Mouse (Mus musculus): Measurements from ENCODE around the gene Lemd1. TPM values are rescaled to one million over a fixed set of nuclear protein-coding genes. Genes with fewer than 3 reads are reported as not detected.

Lemd1 gene
- polyA plus RNA-seq, 1 experiment from 2014 or later: 1.2 TPM

- Histone ChIP-seq H3K4me1 (replicated peaks) (peaks cover 33% of the 10 kb centered on the region), H3K9me3 (no peaks in the 10 kb centered on the region), H3K4me3 (replicated peaks) (no peak overlapping the region), H3K9ac (replicated peaks) (no peak overlapping the region), H3K27me3 (peaks cover 67% of the 10 kb centered on the region), H3K36me3 (no peaks in the 10 kb centered on the region), H3K4me2 (no peak overlapping the region), H3K27ac (no peak overlapping the region)
- WGBS: 71% methylated on average over 3 of the region's 3 CpGs
- no peak for ATAC-seq (ENCODE audit: insufficient number of reproducible peaks, insufficient read depth, low FRiP score, low TSS enrichment, low read depth)
These were observed 104.8 kb downstream of the Lemd1 start for GRCm38 (mm10) chr1:132296051-132296450.

- Histone ChIP-seq H3K27ac (no peak within 1 kb of the TSS), H3K27me3 (peaks cover 82% of the 10 kb centered on the region), H3K4me2 (peak within 1 kb of the TSS; percentile 100), H3K4me1 (replicated peaks) (peaks cover 12% of the 10 kb centered on the region), H3K9me3 (no peaks in the 10 kb centered on the region), H3K9ac (replicated peaks) (peak within 1 kb of the TSS; percentile 69), H3K36me3 (no peaks in the 10 kb centered on the region), H3K4me3 (replicated peaks) (peak within 1 kb of the TSS; percentile 60)
- ATAC-seq (ENCODE audit: insufficient number of reproducible peaks, insufficient read depth, low FRiP score, low TSS enrichment, low read depth): no peak
- 0% methylated on average over 24 of the region's 28 CpGs for WGBS
These were observed 107.2 kb downstream of the Lemd1 start, which contains the start of gene Klhdc8a for GRCm38 (mm10) chr1:132298425-132298800. Klhdc8a (plus strand) TSS chr1:132298626.

- H3K27ac ChIP-seq: no peak overlapping the region
- H3K4me2 ChIP-seq: peak overlapping the region; percentile 100
- H3K4me3 ChIP-seq (replicated peaks): peak overlapping the region; percentile 60
- H3K4me1 ChIP-seq (replicated peaks): peaks cover 12% of the 10 kb centered on the region
- peak overlapping the region; percentile 69 for H3K9ac ChIP-seq (replicated peaks)
- peaks cover 78% of the 10 kb centered on the region for H3K27me3 ChIP-seq
- peak; percentile 16; the same call in 1 of the 2 replicates for ATAC-seq (ENCODE audit: insufficient number of reproducible peaks, insufficient read depth, low FRiP score, low TSS enrichment, low read depth)
- under 1% methylated on average over 66 of the region's 71 CpGs for WGBS
- H3K9me3 ChIP-seq: no peaks in the 10 kb centered on the region
- no peaks in the 10 kb centered on the region for H3K36me3 ChIP-seq
These were observed 107.7 kb downstream of the Lemd1 start for GRCm38 (mm10) chr1:132298801-132299464.

DNA sequence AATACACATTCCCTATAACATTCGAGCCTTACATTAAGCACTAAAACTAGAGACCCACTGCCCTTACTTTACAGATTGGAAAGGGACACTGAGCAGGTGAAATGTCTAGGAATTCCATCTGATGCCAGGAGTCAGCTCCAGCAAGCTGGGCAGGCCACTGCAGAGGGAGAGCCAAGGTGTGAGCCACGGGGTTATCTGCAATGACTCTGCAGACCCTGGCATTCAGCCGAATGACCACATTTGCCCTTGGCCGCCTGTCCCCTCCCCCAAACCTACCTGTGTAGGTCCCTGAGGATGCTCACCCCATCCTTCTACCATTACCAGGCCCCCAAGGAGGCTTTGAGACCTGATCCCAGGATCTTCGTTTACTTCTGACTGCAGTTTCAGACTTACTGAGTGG lies 108.5 kb downstream of the Lemd1 start:
- Histone ChIP-seq H3K27me3 (peaks cover 82% of the 10 kb centered on the region), H3K36me3 (no peaks in the 10 kb centered on the region), H3K4me3 (replicated peaks) (peak overlapping the region; percentile 60; the same call in 1 of the 2 replicates), H3K4me1 (replicated peaks) (peaks cover 12% of the 10 kb centered on the region), H3K9me3 (no peaks in the 10 kb centered on the region), H3K27ac (no peak overlapping the region), H3K9ac (replicated peaks) (no peak overlapping the region), H3K4me2 (no peak overlapping the region)
- 71% methylated on average over 5 of the region's 5 CpGs for WGBS
- no peak for ATAC-seq (ENCODE audit: insufficient number of reproducible peaks, insufficient read depth, low FRiP score, low TSS enrichment, low read depth)

- ATAC-seq (ENCODE audit: insufficient number of reproducible peaks, insufficient read depth, low FRiP score, low TSS enrichment, low read depth): no peak
- Histone ChIP-seq H3K9me3 (no peaks in the 10 kb centered on the region), H3K9ac (replicated peaks) (no peak overlapping the region), H3K36me3 (no peaks in the 10 kb centered on the region), H3K4me1 (replicated peaks) (peaks cover 12% of the 10 kb centered on the region), H3K27ac (no peak overlapping the region), H3K27me3 (peaks cover 77% of the 10 kb centered on the region), H3K4me3 (replicated peaks) (no peak overlapping the region), H3K4me2 (no peak overlapping the region)
- WGBS: 94% methylated on average over 5 of the region's 5 CpGs
These were observed 110.0 kb downstream of the Lemd1 start for GRCm38 (mm10) chr1:132301242-132301641.

- WGBS: 82% methylated on average over 9 of the region's 9 CpGs
- no peak for ATAC-seq (ENCODE audit: insufficient number of reproducible peaks, insufficient read depth, low FRiP score, low TSS enrichment, low read depth)
- H3K36me3 ChIP-seq: no peaks in the 10 kb centered on the region
- H3K4me2 ChIP-seq: no peak overlapping the region
- H3K9me3 ChIP-seq: no peaks in the 10 kb centered on the region
- H3K4me1 ChIP-seq (replicated peaks): peaks cover 12% of the 10 kb centered on the region
- H3K9ac ChIP-seq (replicated peaks): no peak overlapping the region
- peaks cover 66% of the 10 kb centered on the region for H3K27me3 ChIP-seq
- no peak overlapping the region for H3K4me3 ChIP-seq (replicated peaks)
- no peak overlapping the region for H3K27ac ChIP-seq
These were observed 111.2 kb downstream of the Lemd1 start for GRCm38 (mm10) chr1:132302341-132302866.

GRCm38 (mm10) chr1:132304618-132305214 lies 113.5 kb downstream of the Lemd1 start:
- no peak overlapping the region for H3K27ac ChIP-seq

GRCm38 (mm10) chr1:132306160-132306559 lies 114.9 kb downstream of the Lemd1 start:
- Histone ChIP-seq H3K9ac (replicated peaks) (no peak overlapping the region), H3K4me2 (no peak overlapping the region), H3K27ac (no peak overlapping the region), H3K4me1 (replicated peaks) (peaks cover 9% of the 10 kb centered on the region), H3K4me3 (replicated peaks) (no peak overlapping the region), H3K36me3 (no peaks in the 10 kb centered on the region), H3K27me3 (peaks cover 43% of the 10 kb centered on the region), H3K9me3 (no peaks in the 10 kb centered on the region)
- ATAC-seq (ENCODE audit: insufficient number of reproducible peaks, insufficient read depth, low FRiP score, low TSS enrichment, low read depth): no peak
- WGBS: 23% methylated on average over 4 of the region's 4 CpGs

More at GRCm38 (mm10) chr1:132304618-132305214, 113.5 kb downstream of the Lemd1 start:
- Histone ChIP-seq H3K36me3 (no peaks in the 10 kb centered on the region), H3K4me3 (replicated peaks) (no peak overlapping the region), H3K4me1 (replicated peaks) (peaks cover 7% of the 10 kb centered on the region), H3K9ac (replicated peaks) (no peak overlapping the region), H3K27me3 (peaks cover 54% of the 10 kb centered on the region), H3K4me2 (no peak overlapping the region), H3K9me3 (no peaks in the 10 kb centered on the region)
- ATAC-seq (ENCODE audit: insufficient number of reproducible peaks, insufficient read depth, low FRiP score, low TSS enrichment, low read depth): no peak
- 14% methylated on average over 9 of the region's 9 CpGs for WGBS

GRCm38 (mm10) chr1:132306808-132307207 lies 115.6 kb downstream of the Lemd1 start:
- H3K4me2 ChIP-seq: no peak overlapping the region
- H3K4me3 ChIP-seq (replicated peaks): no peak overlapping the region
- no peaks in the 10 kb centered on the region for H3K9me3 ChIP-seq
- 16% methylated on average over 4 of the region's 4 CpGs for WGBS
- ATAC-seq (ENCODE audit: insufficient number of reproducible peaks, insufficient read depth, low FRiP score, low TSS enrichment, low read depth): no peak
- H3K9ac ChIP-seq (replicated peaks): no peak overlapping the region
- H3K4me1 ChIP-seq (replicated peaks): peaks cover 9% of the 10 kb centered on the region
- no peak overlapping the region for H3K27ac ChIP-seq
- peaks cover 42% of the 10 kb centered on the region for H3K27me3 ChIP-seq
- no peaks in the 10 kb centered on the region for H3K36me3 ChIP-seq

DNA sequence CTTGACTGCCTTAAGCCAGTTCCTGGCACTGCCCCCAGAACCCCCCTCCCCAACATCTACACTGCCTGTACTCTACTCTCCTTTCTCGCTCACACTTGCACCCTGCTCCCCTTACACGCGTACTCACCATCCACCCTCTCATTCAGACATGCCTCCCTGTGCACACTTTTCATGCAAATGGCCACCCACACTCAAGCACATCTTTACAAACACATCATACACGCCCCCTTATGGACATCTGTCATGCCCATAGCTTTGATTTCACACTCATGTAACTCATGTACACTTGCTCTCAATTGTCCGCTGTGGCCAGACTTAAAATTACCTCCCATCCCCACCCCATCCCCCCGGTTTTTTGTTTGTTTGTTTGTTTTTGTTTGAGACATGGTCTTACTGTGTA lies 116.7 kb downstream of the Lemd1 start:
- no peaks in the 10 kb centered on the region for H3K36me3 ChIP-seq
- H3K27me3 ChIP-seq: peaks cover 35% of the 10 kb centered on the region
- no peak overlapping the region for H3K4me2 ChIP-seq
- no peaks in the 10 kb centered on the region for H3K9me3 ChIP-seq
- no peak overlapping the region for H3K27ac ChIP-seq
- ATAC-seq (ENCODE audit: insufficient number of reproducible peaks, insufficient read depth, low FRiP score, low TSS enrichment, low read depth): no peak
- H3K9ac ChIP-seq (replicated peaks): no peak overlapping the region
- H3K4me3 ChIP-seq (replicated peaks): no peak overlapping the region
- peaks cover 9% of the 10 kb centered on the region for H3K4me1 ChIP-seq (replicated peaks)
- 85% methylated on average over 6 of the region's 6 CpGs for WGBS

DNA sequence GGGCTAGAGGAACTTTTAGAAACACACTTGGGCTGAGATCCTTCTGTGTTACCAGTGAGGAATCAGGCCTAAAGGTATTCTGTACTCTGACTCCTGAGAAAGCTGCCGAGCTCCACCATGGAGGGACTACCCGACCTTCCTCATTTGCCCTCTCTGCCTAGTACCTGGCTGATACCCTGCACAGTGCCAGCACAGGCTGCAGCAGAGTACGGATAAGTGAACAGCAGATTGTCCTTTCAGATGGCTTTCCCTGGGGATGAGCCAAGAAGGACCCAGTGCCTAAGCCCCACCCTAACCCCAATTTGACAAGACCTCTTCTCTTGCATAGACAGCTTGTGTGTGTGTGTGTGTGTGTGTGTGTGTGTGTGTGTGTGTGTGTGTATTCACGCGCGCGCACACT lies 117.4 kb downstream of the Lemd1 start:
- Histone ChIP-seq H3K9ac (replicated peaks) (no peak overlapping the region), H3K4me2 (no peak overlapping the region), H3K9me3 (no peaks in the 10 kb centered on the region), H3K36me3 (no peaks in the 10 kb centered on the region), H3K4me3 (replicated peaks) (no peak overlapping the region), H3K4me1 (replicated peaks) (peaks cover 9% of the 10 kb centered on the region), H3K27me3 (peaks cover 31% of the 10 kb centered on the region), H3K27ac (no peak overlapping the region)
- WGBS: 88% methylated on average over 7 of the region's 7 CpGs
- no peak for ATAC-seq (ENCODE audit: insufficient number of reproducible peaks, insufficient read depth, low FRiP score, low TSS enrichment, low read depth)

Data from limb, embryonic 12.5 days (tissue).